In genomic region chr11:76857111-76857510, GRCm38 (mm10) we compare ENCODE assay signal across 12 mouse cellular contexts. TPM values are rescaled to one million over a fixed set of nuclear protein-coding genes. Genes with fewer than 3 reads are reported as not detected.
DNase-seq lines count a peak whose midpoint lies in the region; ATAC-seq and TF ChIP-seq lines count a peak whose summit lies in the region.
"Had no signal": no experiment of that assay in that cellular context is flagged by ENCODE, and none has a peak within 500 bp of the region (broad histone marks: within the 10 kb centered on the region; RNA-seq: fewer than 3 reads in every experiment).

No protein-coding gene starts in this region.

- H3K4me3 ChIP-seq in bone marrow, adult 2 months (replicated peaks; ENCODE audit: control insufficient read depth, low read depth, low read length): no peak overlapping the region
- H3K4me3 ChIP-seq in myocyte: no peak overlapping the region
- no peak overlapping the region for H3K4me3 ChIP-seq in hindbrain, embryonic 16.5 days (ENCODE audit: low read length)
- no peak overlapping the region for H3K4me3 ChIP-seq in forebrain, embryonic 13.5 days
- H3K4me3 ChIP-seq: erythroblast, embryonic 14.5 days; liver, embryonic 13.5 days had no signal

- H3K27ac ChIP-seq in bone marrow, adult 2 months (ENCODE audit: control insufficient read depth, insufficient read depth, low read depth, low read length, poor library complexity): peak overlapping the region; percentile 33; the same call in 1 of the 2 replicates
- H3K27ac ChIP-seq in hindbrain, embryonic 16.5 days (ENCODE audit: low read depth, low read length): no peak overlapping the region
- H3K27ac ChIP-seq in forebrain, embryonic 13.5 days: no peak overlapping the region
- H3K27ac ChIP-seq: liver, embryonic 13.5 days had no signal

- no peak overlapping the region for H3ac ChIP-seq in myocyte (ENCODE audit: control insufficient read depth, insufficient read length)

- no peaks in the 10 kb centered on the region for H3K36me3 ChIP-seq in myocyte (ENCODE audit: control insufficient read depth, insufficient read depth)
- no peaks in the 10 kb centered on the region for H3K36me3 ChIP-seq in hindbrain, embryonic 16.5 days (ENCODE audit: control insufficient read depth, insufficient read depth, low read length)
- H3K36me3 ChIP-seq in forebrain, embryonic 13.5 days (ENCODE audit: poor library complexity, severe bottlenecking): no peaks in the 10 kb centered on the region
- H3K36me3 ChIP-seq: liver, embryonic 13.5 days had no signal

- peak; percentile 24 for DNase-seq in gastrocnemius, postnatal 14 days
- DNase-seq in gastrocnemius, postnatal 36 days: no peak
- peak; percentile 58 to 64 for DNase-seq in heart, postnatal 10 days
- DNase-seq: liver, embryonic 13.5 days; right cerebral cortex, adult 18-20 months had no signal

- no peaks in the 10 kb centered on the region for H3K79me2 ChIP-seq in myocyte (ENCODE audit: control insufficient read depth, insufficient read depth)

- no peak overlapping the region for H3K9ac ChIP-seq in hindbrain, embryonic 16.5 days (ENCODE audit: low read depth, low read length)
- H3K9ac ChIP-seq in forebrain, embryonic 13.5 days: no peak overlapping the region
- H3K9ac ChIP-seq: liver, embryonic 13.5 days had no signal

- H3K4me2 ChIP-seq in myocyte (ENCODE audit: low read depth): peak overlapping the region; percentile 64
- no peak overlapping the region for H3K4me2 ChIP-seq in hindbrain, embryonic 16.5 days (ENCODE audit: low read length)
- H3K4me2 ChIP-seq in forebrain, embryonic 13.5 days: no peak overlapping the region
- H3K4me2 ChIP-seq: liver, embryonic 13.5 days had no signal

- H3K9me3 ChIP-seq in hindbrain, embryonic 16.5 days (ENCODE audit: control insufficient read depth, low read length): no peaks in the 10 kb centered on the region
- H3K9me3 ChIP-seq in forebrain, embryonic 13.5 days (replicated peaks): no peaks in the 10 kb centered on the region
- H3K9me3 ChIP-seq: liver, embryonic 13.5 days had no signal

- H3K4me1 ChIP-seq in bone marrow, adult 2 months (ENCODE audit: control insufficient read depth, insufficient read depth, low read length): peaks cover 3% of the 10 kb centered on the region
- H3K4me1 ChIP-seq in hindbrain, embryonic 16.5 days (ENCODE audit: control insufficient read depth, insufficient read depth, low read depth, low read length): no peaks in the 10 kb centered on the region; the same call in 1 of the 2 replicates
- peaks cover 8% of the 10 kb centered on the region for H3K4me1 ChIP-seq in forebrain, embryonic 13.5 days

- no peak for TF ChIP-seq CTCF in bone marrow, adult 2 months (IDR thresholded peaks at IDR 0.05; ENCODE audit: control insufficient read depth, insufficient read depth, low read length)

- no peaks in the 10 kb centered on the region for H3K27me3 ChIP-seq in myocyte (ENCODE audit: control insufficient read depth, insufficient read depth, insufficient read length)
- H3K27me3 ChIP-seq in hindbrain, embryonic 16.5 days (replicated peaks; ENCODE audit: control insufficient read depth, insufficient read depth, low read length): no peaks in the 10 kb centered on the region
- no peaks in the 10 kb centered on the region for H3K27me3 ChIP-seq in forebrain, embryonic 13.5 days
- H3K27me3 ChIP-seq: Patski had no signal

- no peak for ATAC-seq in hindbrain, embryonic 16.5 days
- no peak for ATAC-seq in forebrain, embryonic 13.5 days
- ATAC-seq: Patski had no signal

- intact Hi-C loops in gastrocnemius, postnatal 14 days (cut with DNase I; ENCODE audit: low total_unique reads): no loop called here
- intact Hi-C loops in gastrocnemius, postnatal 36 days (cut with DNase I): no loop called here
- intact Hi-C loops in heart, postnatal 10 days (cut with DNase I): loop anchor here (1.0 kb wide), 1 partner anchor 35 kb away; no protein-coding TSS in a partner anchor

- WGBS in bone marrow, adult 2 months: 60% methylated on average over 7 of the region's 7 CpGs
- WGBS in hindbrain, embryonic 16.5 days: 88% methylated on average over 7 of the region's 7 CpGs
- WGBS in forebrain, embryonic 13.5 days: 89% methylated on average over 7 of the region's 7 CpGs

- TF ChIP-seq POLR2A in bone marrow, adult 2 months (IDR thresholded peaks at IDR 0.05; ENCODE audit: borderline replicate concordance, control insufficient read depth, low read depth, low read length): no peak
- no peak for TF ChIP-seq POLR2A in myocyte (IDR thresholded peaks at IDR 0.05; ENCODE audit: insufficient read length, low read depth)

TF ChIP-seq in myocyte, 11 proteins besides CTCF, POLR2A, EP300 and RAD21:
- TF ChIP-seq MYOG (IDR thresholded peaks at IDR 0.05; ENCODE audit: control insufficient read depth in 1 of 3, insufficient read depth in 1 of 3, insufficient read length in 2 of 3, low read depth in 2 of 3) (peak in 2 of 3 experiments; percentile 43 to 50), REST (IDR thresholded peaks at IDR 0.05; ENCODE audit: insufficient read depth, insufficient read length) (no peak), MYOD1 (IDR thresholded peaks at IDR 0.05; ENCODE audit: control insufficient read depth in 1 of 3, insufficient read length in 2 of 3, low read depth in 2 of 3) (peak; percentile 74 to 89 (median 76)), USF1 (IDR thresholded peaks at IDR 0.05; ENCODE audit: low read depth) (no peak), CEBPB (IDR thresholded peaks at IDR 0.05; ENCODE audit: insufficient read depth, poor library complexity, severe bottlenecking) (no peak), TCF12 (IDR thresholded peaks at IDR 0.05; ENCODE audit: insufficient read depth, poor library complexity, severe bottlenecking) (no peak), TCF3 (IDR thresholded peaks at IDR 0.05; ENCODE audit: insufficient read length, low read depth) (no peak), E2F4 (IDR thresholded peaks at IDR 0.05; ENCODE audit: insufficient read depth) (no peak), MAX (IDR thresholded peaks at IDR 0.05; ENCODE audit: low read depth) (no peak), SRF (IDR thresholded peaks at IDR 0.05; ENCODE audit: control insufficient read depth, insufficient read length, low read depth) (no peak), POLR2AphosphoS2 (IDR thresholded peaks at IDR 0.05; ENCODE audit: insufficient read length, low read depth) (no peak)
TF ChIP-seq in myocyte: peak in this region for 2.

RNA-seq across cellular contexts. Expression of gene Cpd, which starts 10.3 kb away (rescaled TPM):
- 10 to 100 TPM; 39.4 to 50.8 TPM for total RNA-seq in gastrocnemius, postnatal 14 days (2021)
- 10 to 100 TPM; 28.2 to 28.9 TPM for total RNA-seq in gastrocnemius, postnatal 36 days (2021)
- 3.1 and 5.3 TPM in 2 replicates for polyA plus RNA-seq in bone marrow, adult 2 months (2011; ENCODE audit: insufficient read depth, insufficient read length, low replicate concordance, missing spikeins)
- total RNA-seq in heart, postnatal 10 days (2021): 10 to 100 TPM; 66.5 to 71.9 TPM
- 17.6 TPM for polyA plus RNA-seq in myocyte (2012; fragmentation: generic; extraction: Trizol)
- 3.8 and 5.6 TPM in 2 replicates for polyA plus RNA-seq in hindbrain, embryonic 16.5 days (2015; fragmentation: Nextera tagmentation; extraction: Ambion mirVana)
- polyA plus RNA-seq in forebrain, embryonic 13.5 days (2015; fragmentation: Nextera tagmentation; extraction: Ambion mirVana): 5.1 and 5.2 TPM in 2 replicates

RNA-seq across cellular contexts. Expression of gene Tmigd1, which starts 44.8 kb away (rescaled TPM):
- under 1 TPM; 0.24 to 0.45 TPM for total RNA-seq in gastrocnemius, postnatal 14 days (2021)
- total RNA-seq in gastrocnemius, postnatal 36 days (2021): under 1 TPM in 1 of 2 experiments, not detected in 1; 0.41 TPM
- polyA plus RNA-seq in bone marrow, adult 2 months (2011; ENCODE audit: insufficient read depth, insufficient read length, low replicate concordance, missing spikeins): 1.8 TPM in 1 of 2 replicates, not detected in the other
- total RNA-seq in heart, postnatal 10 days (2021): under 1 TPM; 0.24 to 0.55 TPM
- polyA plus RNA-seq in myocyte (2012; fragmentation: generic; extraction: Trizol): not detected
- 0.19 TPM in 1 of 2 replicates, not detected in the other for polyA plus RNA-seq in hindbrain, embryonic 16.5 days (2015; fragmentation: Nextera tagmentation; extraction: Ambion mirVana)
- 0.12 TPM in 1 of 2 replicates, not detected in the other for polyA plus RNA-seq in forebrain, embryonic 13.5 days (2015; fragmentation: Nextera tagmentation; extraction: Ambion mirVana)
- total RNA-seq: layer of hippocampus, adult 8-10 months had no signal
- polyA plus RNA-seq: erythroblast, embryonic 14.5 days; liver, embryonic 13.5 days had no signal

Comparison
In these comparisons a context has a peak if more than half of its experiments do, and no peak if none do; other contexts are left out.
1. DNase-seq: peak in gastrocnemius, postnatal 14 days (single experiment) and heart, postnatal 10 days (2 of 2); none in gastrocnemius, postnatal 36 days (0 of 2).